Mouse (Mus musculus) c-Kit-positive CD71-negative TER-119-negative erythroid progenitor cells, embryonic 14.5 days (primary cell): ENCODE results near the gene Cntnap5b.

Experiments
- DNase-seq: peaks from one replicate; pipeline ENCODE4 v3.0.0-alpha.2; 2013; ENCODE audit warnings: low read depth

Gene Cntnap5b

GRCm38 (mm10) chr1:100171566-100171965 is 399.0 kb downstream of the Cntnap5b start:
- DNase-seq: no peak

- peak; percentile 100 for DNase-seq
These were observed 407.5 kb downstream of the Cntnap5b start for GRCm38 (mm10) chr1:100180050-100180449.

GRCm38 (mm10) chr1:100231980-100232608 is 459.5 kb downstream of the Cntnap5b start:
- DNase-seq: no peak

GRCm38 (mm10) chr1:100251964-100252363 is 479.4 kb downstream of the Cntnap5b start:
- no peak for DNase-seq

- no peak for DNase-seq
These were observed 538.1 kb downstream of the Cntnap5b start for GRCm38 (mm10) chr1:100310687-100311086.

- no peak for DNase-seq
These were observed 558.5 kb downstream of the Cntnap5b start for GRCm38 (mm10) chr1:100331066-100331465.

- no peak for DNase-seq
These were observed 597.0 kb downstream of the Cntnap5b start for GRCm38 (mm10) chr1:100369415-100370113.

GRCm38 (mm10) chr1:100386252-100386651 is 613.7 kb downstream of the Cntnap5b start:
- no peak for DNase-seq

GRCm38 (mm10) chr1:100394034-100394433 is 621.5 kb downstream of the Cntnap5b start:
- no peak for DNase-seq

- DNase-seq: no peak
These were observed 644.2 kb downstream of the Cntnap5b start for GRCm38 (mm10) chr1:100416658-100417224.

GRCm38 (mm10) chr1:100430038-100430774 is 657.6 kb downstream of the Cntnap5b start:
- no peak for DNase-seq

- DNase-seq: no peak
These were observed 691.3 kb downstream of the Cntnap5b start for GRCm38 (mm10) chr1:100463877-100464276.

GRCm38 (mm10) chr1:100465226-100465625 is 692.7 kb downstream of the Cntnap5b start:
- DNase-seq: no peak

GRCm38 (mm10) chr1:100467595-100467994 is 695.0 kb downstream of the Cntnap5b start:
- DNase-seq: no peak

- no peak for DNase-seq
These were observed 737.3 kb downstream of the Cntnap5b start for GRCm38 (mm10) chr1:100509866-100510265.
